ENCODE assay signal across 8 mouse cellular contexts in the genomic region with DNA sequence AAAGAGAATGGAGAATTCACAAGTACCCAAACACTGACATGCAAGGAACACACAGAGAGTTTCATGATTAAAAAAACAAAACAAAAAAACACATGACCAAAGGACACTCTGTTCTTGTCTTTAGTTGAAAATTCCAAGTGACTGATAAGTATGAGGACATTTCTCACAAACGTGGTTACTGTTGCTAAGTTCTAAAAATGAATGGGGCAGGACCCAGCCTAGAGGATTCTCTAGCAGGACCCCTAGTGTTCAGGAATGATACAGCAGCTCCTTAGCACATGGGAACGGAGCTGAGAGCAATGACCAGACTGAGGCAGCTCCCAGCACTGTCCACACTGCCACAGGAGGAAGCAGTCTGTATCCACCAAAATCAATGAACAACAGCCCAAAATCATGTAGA. TPM values are rescaled to one million over a fixed set of nuclear protein-coding genes. Genes with fewer than 3 reads are reported as not detected.
DNase-seq lines count a peak whose midpoint lies in the region; ATAC-seq and TF ChIP-seq lines count a peak whose summit lies in the region.
"Had no signal": no experiment of that assay in that cellular context is flagged by ENCODE, and none has a peak within 500 bp of the region (broad histone marks: within the 10 kb centered on the region; RNA-seq: fewer than 3 reads in every experiment).

No protein-coding gene starts in this region.

- H3K4me3 ChIP-seq in hindbrain, embryonic 14.5 days (replicated peaks; ENCODE audit: low read length) = no peak overlapping the region
- H3K4me3 ChIP-seq in liver, adult 2 months (ENCODE audit: insufficient read depth, low read depth, low read length) = no peak overlapping the region
- H3K4me3 ChIP-seq: myocyte had no signal

- TF ChIP-seq POLR2A in liver, adult 2 months (IDR thresholded peaks at IDR 0.05; ENCODE audit: extremely low read depth, insufficient read depth, low read length) = no peak

- H3K4me2 ChIP-seq in hindbrain, embryonic 14.5 days (replicated peaks) = no peak overlapping the region

- peak; percentile 55 for TF ChIP-seq CTCF in liver, adult 2 months (IDR thresholded peaks at IDR 0.05; ENCODE audit: low read depth, low read length)

- peak; percentile 57 for DNase-seq in right cerebral cortex, postnatal 10 days (ENCODE audit: low spot score in 2 of 2)
- no peak for DNase-seq in right cerebral cortex, adult 18-20 months
- DNase-seq in adrenal gland, postnatal 14 days = peak; percentile 78
- peak; percentile 51 for DNase-seq in hindbrain, embryonic 14.5 days (ENCODE audit: low spot score)
- DNase-seq in liver, adult 2 months (ENCODE audit: extremely low read depth, low read depth, low spot score) = peak; percentile 39
- peak; percentile 70 for DNase-seq in retina, embryonic 14.5 days (ENCODE audit: low spot score)

- H3K4me1 ChIP-seq in hindbrain, embryonic 14.5 days (replicated peaks; ENCODE audit: control insufficient read depth, insufficient read depth, low read length) = no peaks in the 10 kb centered on the region
- no peaks in the 10 kb centered on the region for H3K4me1 ChIP-seq in liver, adult 2 months (ENCODE audit: control insufficient read depth, insufficient read depth, low read length)

- no peaks in the 10 kb centered on the region; the same call in 1 of the 2 replicates for H3K79me2 ChIP-seq in liver, adult 2 months (ENCODE audit: control insufficient read depth, insufficient read depth, low read length)

- H3K27ac ChIP-seq in hindbrain, embryonic 14.5 days = no peak overlapping the region
- no peak overlapping the region for H3K27ac ChIP-seq in liver, adult 2 months (replicated peaks; ENCODE audit: insufficient read depth, low read depth, low read length)

- no peak overlapping the region for H3K9ac ChIP-seq in hindbrain, embryonic 14.5 days
- H3K9ac ChIP-seq in liver, adult 2 months (ENCODE audit: low read depth, low read length) = no peak overlapping the region

- no peaks in the 10 kb centered on the region for H3K36me3 ChIP-seq in hindbrain, embryonic 14.5 days (replicated peaks; ENCODE audit: control insufficient read depth, insufficient read depth)
- H3K36me3 ChIP-seq in liver, adult 2 months (ENCODE audit: control insufficient read depth, insufficient read depth, low read length) = 0 out of 2 replicates have a peak, but pooled peaks cover 2% of the 10 kb centered on the region

- ATAC-seq in erythroid progenitor cell, adult 5-6 weeks (replicated peaks; ENCODE audit: low FRiP score, poor library complexity, severe bottlenecking) = peak; percentile 76
- peak; percentile 68; the same call in 1 of the 2 replicates for ATAC-seq in hindbrain, embryonic 14.5 days (ENCODE audit: low FRiP score)

- no peaks in the 10 kb centered on the region for H3K9me3 ChIP-seq in hindbrain, embryonic 14.5 days (ENCODE audit: control insufficient read depth, low read length)

- H3K27me3 ChIP-seq in hindbrain, embryonic 14.5 days (ENCODE audit: control insufficient read depth, insufficient read depth, low read length) = no peaks in the 10 kb centered on the region
- H3K27me3 ChIP-seq in liver, adult 2 months (ENCODE audit: control insufficient read depth, insufficient read depth, low read length) = no peaks in the 10 kb centered on the region

- 28% methylated on average over 2 of the region's 2 CpGs for WGBS in hindbrain, embryonic 14.5 days
- WGBS in liver, adult 2 months = 11% methylated on average over 2 of the region's 2 CpGs

RNA-seq across cellular contexts. Expression of a gene that starts 26.6 kb away (rescaled TPM):
- total RNA-seq in adrenal gland, postnatal 14 days (2021) = 33.2 and 40.4 TPM in 2 replicates
- total RNA-seq in erythroid progenitor cell, adult 5-6 weeks (2015; ENCODE audit: low replicate concordance) = 3.8 TPM in 1 of 2 replicates, not detected in the other
- total RNA-seq in erythroid progenitor cell, adult 5-6 weeks (2017; ENCODE audit: low replicate concordance) = 0.68 and 1.3 TPM in 2 replicates
- 38.7 and 43.3 TPM in 2 replicates for polyA plus RNA-seq in hindbrain, embryonic 14.5 days (2014; fragmentation: Nextera tagmentation; extraction: Ambion mirVana)
- total RNA-seq in liver, adult 2 months (2014; rRNA removed) = 4.6 and 7.7 TPM in 2 replicates
- polyA plus RNA-seq in liver, adult 2 months (2012; rRNA removed) = 1.8 and 2.9 TPM in 2 replicates
